Mouse (Mus musculus): Measurements from ENCODE around the gene Unc50.

Unc50 gene

DNA sequence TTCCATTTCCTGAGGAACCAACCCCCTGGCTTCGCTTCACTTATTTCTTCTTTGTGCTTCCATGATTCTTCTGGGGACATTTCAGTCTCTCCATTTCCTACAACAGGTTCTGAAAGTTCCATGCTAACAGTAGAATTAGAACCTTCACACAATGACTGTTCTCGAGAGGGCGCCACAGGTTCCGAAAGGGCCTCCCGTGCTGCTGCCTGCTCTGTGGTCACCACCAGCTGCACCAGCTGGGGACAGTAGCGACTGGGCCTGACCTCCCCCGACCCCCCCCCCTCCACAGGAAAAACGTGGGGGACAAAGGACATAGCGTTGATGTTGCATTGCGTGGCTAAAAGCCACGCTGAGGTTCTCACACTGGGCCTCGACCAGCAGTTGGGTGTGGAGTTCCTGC, 58.6 kb downstream of the Unc50 start:
- no peak for DNase-seq (ENCODE audit: low spot score)
